Mouse (Mus musculus): ENCODE data around the gene Akap13.
"Not testable (repeated sequence)": the region's sequence is repeated elsewhere in the genome, so short reads cannot be mapped to it uniquely, and the experiment has no call there.

Gene Akap13

GRCm38 (mm10) chr7:75791092-75791837 lies 335.9 kb downstream of the Akap13 start:
- DNase-seq (ENCODE audit: low read depth, low spot score): not testable (repeated sequence)

GRCm38 (mm10) chr7:75793091-75793490 lies 337.8 kb downstream of the Akap13 start:
- no peak for DNase-seq (ENCODE audit: low read depth, low spot score)

- no peak for DNase-seq (ENCODE audit: low read depth, low spot score)
These were observed 338.5 kb downstream of the Akap13 start for GRCm38 (mm10) chr7:75793654-75794335.

- no peak for DNase-seq (ENCODE audit: low read depth, low spot score)
These were observed 339.8 kb downstream of the Akap13 start for GRCm38 (mm10) chr7:75795106-75795505.

- no peak for DNase-seq (ENCODE audit: low read depth, low spot score)
These were observed 341.1 kb downstream of the Akap13 start for GRCm38 (mm10) chr7:75796474-75796873.

GRCm38 (mm10) chr7:75800530-75800929 lies 345.2 kb downstream of the Akap13 start:
- DNase-seq (ENCODE audit: low read depth, low spot score): no peak

- no peak for DNase-seq (ENCODE audit: low read depth, low spot score)
These were observed 345.7 kb downstream of the Akap13 start for GRCm38 (mm10) chr7:75801022-75801421.

- no peak for DNase-seq (ENCODE audit: low read depth, low spot score)
These were observed 346.5 kb downstream of the Akap13 start for GRCm38 (mm10) chr7:75801621-75802358.

- no peak for DNase-seq (ENCODE audit: low read depth, low spot score)
These were observed 347.6 kb downstream of the Akap13 start for GRCm38 (mm10) chr7:75802887-75803286.
